Mouse (Mus musculus): Measurements from ENCODE around the gene Ncln.

DNA sequence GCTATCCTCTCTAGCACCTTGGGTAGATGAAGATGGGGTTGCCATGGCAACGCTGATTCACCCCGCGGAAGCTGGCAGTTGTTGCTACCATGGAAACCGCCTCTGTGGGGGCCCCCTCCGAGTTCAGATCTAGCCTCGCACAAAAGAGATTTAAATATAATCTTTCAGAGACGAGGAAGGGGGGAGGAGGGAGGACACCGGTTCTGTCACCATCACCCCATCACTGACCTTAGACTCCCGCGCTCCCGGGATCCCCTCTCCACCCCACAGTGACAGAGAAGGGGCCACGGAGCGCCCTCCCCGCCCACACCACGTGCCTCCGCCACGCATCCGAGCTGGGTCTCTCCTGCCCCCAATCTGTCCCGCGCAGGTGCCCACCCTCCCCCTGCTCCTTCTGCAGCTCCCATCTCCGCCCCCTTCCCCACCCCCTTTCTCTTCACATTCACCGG lies 23.2 kb downstream of the Ncln start:
- TF ChIP-seq POLR2A (IDR thresholded peaks at IDR 0.05; ENCODE audit: borderline replicate concordance, low read depth, low read length) (no peak), CTCF (IDR thresholded peaks at IDR 0.05; ENCODE audit: low read depth, low read length) (no peak)

Measured in bone marrow macrophage, adult 2 months (primary cell).